Mouse (Mus musculus) liver, adult 2 months (tissue): Measurements from ENCODE around the gene Eri3. TPM values are rescaled to one million over a fixed set of nuclear protein-coding genes. Genes with fewer than 3 reads are reported as not detected.

Experiments
- DNase-seq: peaks from one replicate; pipeline ENCODE4 v3.0.0-alpha.2; 2011; ENCODE audit warnings: low read depth, low spot score; ENCODE audit errors: extremely low read depth
- H3K27ac ChIP-seq: fragments of 200-500 bp; replicated peaks from 2 replicates; pipeline ENCODE4 v1.5.1; 2012; ENCODE audit warnings: low read depth, mild to moderate bottlenecking, control low read depth, inconsistent platforms, low read length; ENCODE audit not compliant: insufficient read depth
- H3K27me3 ChIP-seq: fragments of 200-500 bp; 2 replicates; pipeline ENCODE4 v1.6.1; 2012; ENCODE audit warnings: mild to moderate bottlenecking, moderate library complexity, low read length, inconsistent platforms; ENCODE audit not compliant: control insufficient read depth, insufficient read depth
- H3K36me3 ChIP-seq: fragments of 200-500 bp; 2 replicates; pipeline ENCODE4 v1.6.1; 2012; ENCODE audit warnings: low read length, inconsistent platforms; ENCODE audit not compliant: control insufficient read depth, insufficient read depth
- H3K4me1 ChIP-seq: fragments of 200-500 bp; 2 replicates; pipeline ENCODE4 v1.6.1; 2011; ENCODE audit warnings: low read length; ENCODE audit not compliant: control insufficient read depth, insufficient read depth
- H3K4me3 ChIP-seq: fragments of 200-500 bp; 2 replicates; pipeline ENCODE4 v1.5.1; 2011; ENCODE audit warnings: low read depth, mild to moderate bottlenecking, control low read depth, low read length, moderate library complexity; ENCODE audit not compliant: insufficient read depth
- H3K79me2 ChIP-seq: fragments of 200-500 bp; 2 replicates; pipeline ENCODE4 v1.6.1; 2012; ENCODE audit warnings: inconsistent platforms, mild to moderate bottlenecking, low read length, moderate library complexity; ENCODE audit not compliant: control insufficient read depth, insufficient read depth
- H3K9ac ChIP-seq: fragments of 200-500 bp; 2 replicates; pipeline ENCODE4 v1.6.1; 2012; ENCODE audit warnings: low read depth, mild to moderate bottlenecking, control low read depth, inconsistent platforms, low read length
- CTCF ChIP-seq: fragments of 200-500 bp; IDR thresholded peaks from 2 replicates; pipeline ENCODE4 v1.5.1; 2011; ENCODE audit warnings: low read depth, low read length, control low read depth
- POLR2A ChIP-seq: fragments of 200-500 bp; IDR thresholded peaks from 2 replicates; pipeline ENCODE4 v1.6.1; 2011; ENCODE audit warnings: low read length, control low read depth; ENCODE audit not compliant: insufficient read depth; ENCODE audit errors: extremely low read depth
- WGBS: fragments of 180-500 bp; shearing (Covaris S2); methylation state at CpG from one replicate; pipeline ENCODE4 v1.1.7; 2018; 5-methylcytosine and 5-hydroxymethylcytosine counted together
- polyA plus RNA-seq: library from polyadenylated mRNA; depleted of rRNA; stranded (reverse); fragments of >200 nt; gene quantifications from 2 replicates; pipeline ENCODE4 v1.2.3, GENCODE M21; 2012
- total RNA-seq: library from RNA; depleted of rRNA; stranded (reverse); fragments of >200 nt; gene quantifications from 2 replicates; pipeline ENCODE4 v1.2.3, GENCODE M21; 2014

Gene Eri3
- total and polyA plus RNA-seq, 2 experiments: 16.8 to 42.1 TPM

GRCm38 (mm10) chr4:117527952-117528351, 22.2 kb upstream of the Eri3 start:
- no peak overlapping the region for H3K4me3 ChIP-seq
- no peaks in the 10 kb centered on the region for H3K4me1 ChIP-seq
- no peak overlapping the region for H3K9ac ChIP-seq

GRCm38 (mm10) chr4:117529843-117530242, 20.3 kb upstream of the Eri3 start:
- Histone ChIP-seq H3K27me3 (no peaks in the 10 kb centered on the region), H3K36me3 (no peaks in the 10 kb centered on the region), H3K4me3 (no peak overlapping the region), H3K79me2 (no peaks in the 10 kb centered on the region), H3K9ac (no peak overlapping the region), H3K4me1 (no peaks in the 10 kb centered on the region), H3K27ac (no peak overlapping the region)
- DNase-seq: no peak
- no peak for TF ChIP-seq CTCF
- TF ChIP-seq POLR2A: no peak
- WGBS: 71% methylated on average over 4 of the region's 4 CpGs

More at GRCm38 (mm10) chr4:117527952-117528351, 22.2 kb upstream of the Eri3 start:
- WGBS: 35% methylated on average over 1 of the region's 1 CpGs
- no peak overlapping the region for H3K27ac ChIP-seq
- H3K79me2 ChIP-seq: no peaks in the 10 kb centered on the region
- H3K36me3 ChIP-seq: no peaks in the 10 kb centered on the region
- no peak for DNase-seq
- no peak for TF ChIP-seq POLR2A
- TF ChIP-seq CTCF: peak; percentile 73
- no peaks in the 10 kb centered on the region for H3K27me3 ChIP-seq

GRCm38 (mm10) chr4:117535496-117536200, 14.5 kb upstream of the Eri3 start:
- TF ChIP-seq CTCF (no peak), POLR2A (no peak)
- Histone ChIP-seq H3K27ac (no peak overlapping the region), H3K36me3 (no peaks in the 10 kb centered on the region), H3K79me2 (no peaks in the 10 kb centered on the region), H3K9ac (no peak overlapping the region), H3K4me3 (no peak overlapping the region), H3K27me3 (no peaks in the 10 kb centered on the region), H3K4me1 (no peaks in the 10 kb centered on the region)
- 68% methylated on average over 9 of the region's 9 CpGs for WGBS
- DNase-seq: no peak

- Histone ChIP-seq H3K79me2 (no peaks in the 10 kb centered on the region), H3K27me3 (no peaks in the 10 kb centered on the region), H3K36me3 (no peaks in the 10 kb centered on the region), H3K4me3 (no peak overlapping the region), H3K9ac (no peak overlapping the region), H3K27ac (no peak overlapping the region), H3K4me1 (no peaks in the 10 kb centered on the region)
- 73% methylated on average over 7 of the region's 7 CpGs for WGBS
- TF ChIP-seq POLR2A: no peak
- DNase-seq: no peak
These were observed 13.2 kb upstream of the Eri3 start for GRCm38 (mm10) chr4:117537002-117537401.

- 88% methylated on average over 8 of the region's 8 CpGs for WGBS
- Histone ChIP-seq H3K27me3 (no peaks in the 10 kb centered on the region), H3K4me3 (no peak overlapping the region), H3K27ac (no peak overlapping the region), H3K36me3 (no peaks in the 10 kb centered on the region), H3K79me2 (no peaks in the 10 kb centered on the region), H3K9ac (no peak overlapping the region), H3K4me1 (no peaks in the 10 kb centered on the region)
- no peak for TF ChIP-seq CTCF
- no peak for TF ChIP-seq POLR2A
- no peak for DNase-seq
These were observed 10.7 kb upstream of the Eri3 start for GRCm38 (mm10) chr4:117539329-117539980.

GRCm38 (mm10) chr4:117540571-117540970, 9.6 kb upstream of the Eri3 start:
- no peak overlapping the region for H3K9ac ChIP-seq
- TF ChIP-seq CTCF (no peak), POLR2A (no peak)
- no peak overlapping the region for H3K4me3 ChIP-seq
- WGBS: 85% methylated on average over 5 of the region's 5 CpGs
- H3K79me2 ChIP-seq: no peaks in the 10 kb centered on the region
- no peaks in the 10 kb centered on the region for H3K36me3 ChIP-seq
- H3K4me1 ChIP-seq: no peaks in the 10 kb centered on the region
- no peaks in the 10 kb centered on the region for H3K27me3 ChIP-seq
- DNase-seq: no peak
- no peak overlapping the region for H3K27ac ChIP-seq
